Mouse (Mus musculus) forebrain, embryonic 12.5 days (tissue): ENCODE data around the gene Slc22a17. TPM values are rescaled to one million over a fixed set of nuclear protein-coding genes. Genes with fewer than 3 reads are reported as not detected.
A peak's percentile ranks its signal among the peaks of the same experiment; 100 is the strongest.
"Not testable (repeated sequence)": the region's sequence is repeated elsewhere in the genome, so short reads cannot be mapped to it uniquely, and the experiment has no call there.

Experiments
- ATAC-seq: fragments of 200-750 bp; cut with Nextera tagmentation; 2 replicates; pipeline ENCODE4 v1.8.0; 2017; ENCODE audit warnings: moderate TSS enrichment; ENCODE audit not compliant: low FRiP score
- H3K27ac ChIP-seq: fragments of 300-500 bp; sonication (generic); 2 replicates; pipeline ENCODE4 v1.5.1; 2016; ENCODE audit warnings: mild to moderate bottlenecking
- H3K27me3 ChIP-seq: fragments of 300-500 bp; sonication (generic); 2 replicates; pipeline ENCODE4 v1.6.1; 2016; ENCODE audit warnings: mild to moderate bottlenecking
- H3K36me3 ChIP-seq: fragments of 300-500 bp; sonication (generic); replicated peaks from 2 replicates; pipeline ENCODE4 v1.6.1; 2016; ENCODE audit warnings: mild to moderate bottlenecking
- H3K4me1 ChIP-seq: fragments of 300-500 bp; sonication (generic); 2 replicates; pipeline ENCODE4 v1.6.1; 2016
- H3K4me2 ChIP-seq: fragments of 300-500 bp; sonication (generic); 2 replicates; pipeline ENCODE4 v1.6.1; 2016; ENCODE audit warnings: mild to moderate bottlenecking, moderate library complexity
- H3K4me3 ChIP-seq: fragments of 300-500 bp; sonication (generic); replicated peaks from 2 replicates; pipeline ENCODE4 v1.5.1; 2016; ENCODE audit warnings: mild to moderate bottlenecking
- H3K9ac ChIP-seq: fragments of 300-500 bp; sonication (generic); 2 replicates; pipeline ENCODE4 v1.6.1; 2016; ENCODE audit warnings: mild to moderate bottlenecking
- H3K9me3 ChIP-seq: fragments of 300-500 bp; sonication (generic); 2 replicates; pipeline ENCODE4 v1.6.1; 2016
- WGBS: fragments of 180-500 bp; shearing (Covaris S2); methylation state at CpG from one replicate; pipeline ENCODE4 v1.1.7; 2016; 5-methylcytosine and 5-hydroxymethylcytosine counted together
- polyA plus RNA-seq: library from polyadenylated mRNA; unstranded; fragments of >200 nt; fragmentation: Nextera tagmentation; extraction: Ambion mirVana; gene quantifications from 2 replicates; pipeline ENCODE4 v1.2.1, GENCODE M21; 2016

The Slc22a17 gene
- 93.3 and 97.8 TPM in 2 replicates for polyA plus RNA-seq

- H3K4me2 ChIP-seq, result peak within 1 kb of the TSS; percentile 98
- no peaks in the 10 kb centered on the region for H3K9me3 ChIP-seq
- H3K36me3 ChIP-seq, result peaks cover 46% of the 10 kb centered on the region
- 0% methylated on average over 28 of the region's 28 CpGs for WGBS
- H3K4me3 ChIP-seq, result peak within 1 kb of the TSS; percentile 97
- peak within 1 kb of the TSS; percentile 89 for H3K27ac ChIP-seq
- H3K9ac ChIP-seq, result peak within 1 kb of the TSS; percentile 98
- peak; percentile 95 for ATAC-seq
- peaks cover 24% of the 10 kb centered on the region for H3K4me1 ChIP-seq
- H3K27me3 ChIP-seq, result no peaks in the 10 kb centered on the region
These were observed at the start of gene Slc22a17 for GRCm38 (mm10) chr14:54912886-54913285. Slc22a17 (minus strand) TSS chr14:54913132.

GRCm38 (mm10) chr14:54962714-54963113, 49.8 kb upstream of the Slc22a17 start:
- H3K4me1 ChIP-seq, result peaks cover 5% of the 10 kb centered on the region; the same call in 1 of the 2 replicates
- 93% methylated on average over 7 of the region's 7 CpGs for WGBS
- no peak overlapping the region for H3K27ac ChIP-seq
- no peak overlapping the region for H3K4me2 ChIP-seq
- H3K27me3 ChIP-seq, result peaks cover 5% of the 10 kb centered on the region; the same call in 1 of the 2 replicates
- H3K36me3 ChIP-seq, result no peaks in the 10 kb centered on the region
- no peak overlapping the region for H3K9ac ChIP-seq
- no peak overlapping the region for H3K4me3 ChIP-seq
- ATAC-seq, result no peak
- H3K9me3 ChIP-seq, result no peaks in the 10 kb centered on the region

- Histone ChIP-seq H3K9me3 (no peaks in the 10 kb centered on the region), H3K4me3 (no peak overlapping the region), H3K9ac (no peak overlapping the region), H3K4me2 (no peak overlapping the region), H3K4me1 (peaks cover 5% of the 10 kb centered on the region; the same call in 1 of the 2 replicates), H3K27me3 (peaks cover 5% of the 10 kb centered on the region; the same call in 1 of the 2 replicates), H3K27ac (no peak overlapping the region), H3K36me3 (no peaks in the 10 kb centered on the region)
- 78% methylated on average over 5 of the region's 5 CpGs for WGBS
- ATAC-seq, result no peak
These were observed 48.6 kb upstream of the Slc22a17 start for GRCm38 (mm10) chr14:54961487-54961886.

- H3K27me3 ChIP-seq, result peaks cover 5% of the 10 kb centered on the region; the same call in 1 of the 2 replicates
- H3K36me3 ChIP-seq, result no peaks in the 10 kb centered on the region
- peaks cover 5% of the 10 kb centered on the region; the same call in 1 of the 2 replicates for H3K4me1 ChIP-seq
- H3K27ac ChIP-seq, result no peak overlapping the region
- no peak overlapping the region for H3K4me3 ChIP-seq
- H3K9me3 ChIP-seq, result no peaks in the 10 kb centered on the region
- no peak for ATAC-seq
- WGBS, result 68% methylated on average over 10 of the region's 10 CpGs
- H3K9ac ChIP-seq, result no peak overlapping the region
- no peak overlapping the region for H3K4me2 ChIP-seq
These were observed 47.8 kb upstream of the Slc22a17 start for GRCm38 (mm10) chr14:54960769-54961168.

GRCm38 (mm10) chr14:54959853-54960613, 47.1 kb upstream of the Slc22a17 start:
- not testable (repeated sequence) for H3K4me1 ChIP-seq, ATAC-seq, H3K36me3 ChIP-seq, H3K27ac ChIP-seq, H3K4me3 ChIP-seq, H3K9ac ChIP-seq, H3K9me3 ChIP-seq, H3K4me2 ChIP-seq, H3K27me3 ChIP-seq
- 96% methylated on average over 12 of the region's 12 CpGs for WGBS

GRCm38 (mm10) chr14:54959197-54959596, 46.3 kb upstream of the Slc22a17 start:
- peaks cover 5% of the 10 kb centered on the region; the same call in 1 of the 2 replicates for H3K4me1 ChIP-seq
- no peak overlapping the region for H3K9ac ChIP-seq
- no peak overlapping the region for H3K4me2 ChIP-seq
- H3K36me3 ChIP-seq, result no peaks in the 10 kb centered on the region
- no peak for ATAC-seq
- peaks cover 5% of the 10 kb centered on the region; the same call in 1 of the 2 replicates for H3K27me3 ChIP-seq
- WGBS, result 93% methylated on average over 3 of the region's 3 CpGs
- H3K4me3 ChIP-seq, result no peak overlapping the region
- no peaks in the 10 kb centered on the region for H3K9me3 ChIP-seq
- H3K27ac ChIP-seq, result no peak overlapping the region

- H3K27me3 ChIP-seq, result peaks cover 5% of the 10 kb centered on the region; the same call in 1 of the 2 replicates
- H3K9me3 ChIP-seq, result no peaks in the 10 kb centered on the region
- H3K36me3 ChIP-seq, result no peaks in the 10 kb centered on the region
- WGBS, result 86% methylated on average over 4 of the region's 4 CpGs
- H3K9ac ChIP-seq, result no peak overlapping the region
- no peak overlapping the region for H3K4me3 ChIP-seq
- H3K27ac ChIP-seq, result no peak overlapping the region
- no peak for ATAC-seq
- no peak overlapping the region for H3K4me2 ChIP-seq
- H3K4me1 ChIP-seq, result peaks cover 5% of the 10 kb centered on the region; the same call in 1 of the 2 replicates
These were observed 45.6 kb upstream of the Slc22a17 start for GRCm38 (mm10) chr14:54958503-54958902.

- Histone ChIP-seq H3K27ac (no peak overlapping the region), H3K4me3 (no peak overlapping the region), H3K36me3 (no peaks in the 10 kb centered on the region), H3K27me3 (peaks cover 4% of the 10 kb centered on the region; the same call in 1 of the 2 replicates), H3K4me1 (peaks cover 5% of the 10 kb centered on the region; the same call in 1 of the 2 replicates), H3K4me2 (no peak overlapping the region), H3K9me3 (no peaks in the 10 kb centered on the region), H3K9ac (no peak overlapping the region)
- WGBS, result 88% methylated on average over 9 of the region's 9 CpGs
- no peak for ATAC-seq
These were observed 43.6 kb upstream of the Slc22a17 start for GRCm38 (mm10) chr14:54956533-54956932.

- H3K9ac ChIP-seq, result no peak overlapping the region
- H3K9me3 ChIP-seq, result no peaks in the 10 kb centered on the region
- no peak overlapping the region for H3K4me3 ChIP-seq
- H3K4me1 ChIP-seq, result no peaks in the 10 kb centered on the region
- H3K4me2 ChIP-seq, result no peak overlapping the region
- H3K36me3 ChIP-seq, result no peaks in the 10 kb centered on the region
- WGBS, result 90% methylated on average over 3 of the region's 3 CpGs
- no peak overlapping the region for H3K27ac ChIP-seq
- no peaks in the 10 kb centered on the region for H3K27me3 ChIP-seq
- no peak for ATAC-seq
These were observed 42.5 kb upstream of the Slc22a17 start for GRCm38 (mm10) chr14:54955481-54955880.

- no peak overlapping the region for H3K9ac ChIP-seq
- H3K27me3 ChIP-seq, result no peaks in the 10 kb centered on the region
- ATAC-seq, result no peak
- H3K36me3 ChIP-seq, result no peaks in the 10 kb centered on the region
- H3K27ac ChIP-seq, result no peak overlapping the region
- no peaks in the 10 kb centered on the region for H3K9me3 ChIP-seq
- WGBS, result 84% methylated on average over 3 of the region's 3 CpGs
- no peaks in the 10 kb centered on the region for H3K4me1 ChIP-seq
- no peak overlapping the region for H3K4me2 ChIP-seq
- H3K4me3 ChIP-seq, result no peak overlapping the region
These were observed 41.5 kb upstream of the Slc22a17 start for GRCm38 (mm10) chr14:54954474-54954873.

- Histone ChIP-seq H3K9me3 (no peaks in the 10 kb centered on the region), H3K36me3 (no peaks in the 10 kb centered on the region), H3K4me3 (no peak overlapping the region), H3K4me1 (no peaks in the 10 kb centered on the region), H3K27ac (no peak overlapping the region), H3K27me3 (no peaks in the 10 kb centered on the region), H3K4me2 (no peak overlapping the region), H3K9ac (no peak overlapping the region)
- no peak for ATAC-seq
- 94% methylated on average over 8 of the region's 8 CpGs for WGBS
These were observed 40.8 kb upstream of the Slc22a17 start for GRCm38 (mm10) chr14:54953664-54954206.

GRCm38 (mm10) chr14:54951587-54951986, 38.7 kb upstream of the Slc22a17 start:
- Histone ChIP-seq H3K4me1 (no peaks in the 10 kb centered on the region), H3K4me2 (no peak overlapping the region), H3K27ac (no peak overlapping the region), H3K4me3 (no peak overlapping the region), H3K36me3 (no peaks in the 10 kb centered on the region), H3K27me3 (no peaks in the 10 kb centered on the region), H3K9ac (no peak overlapping the region), H3K9me3 (no peaks in the 10 kb centered on the region)
- 88% methylated on average over 6 of the region's 6 CpGs for WGBS
- no peak for ATAC-seq
